Mouse (Mus musculus) gastrocnemius, adult 18-20 months (tissue): ENCODE data around the gene Tcaim. TPM values are rescaled to one million over a fixed set of nuclear protein-coding genes. Genes with fewer than 3 reads are reported as not detected.

Source experiments
- DNase-seq: peaks from one replicate; pipeline ENCODE4 v3.0.0; 2021; ENCODE audit warnings: low spot score
- long read RNA-seq, 2 experiments: library from polyadenylated mRNA; stranded (forward); transcript quantifications; one replicate each; pipeline ENCODE4 v2.0.0; 2021
- total RNA-seq, 2 experiments: library from RNA; stranded (reverse); gene quantifications; 2 replicates each; pipeline ENCODE4 v1.2.3; 2021

The Tcaim gene
- total RNA-seq: 10 to 100 TPM; 23.3 to 25.0 TPM
- long read RNA-seq, experiment 1, transcript Tcaim-201 (11 exons, 3,049 nt): major isoform, 14 of 19 reads
- long read RNA-seq, experiment 1, partial matches to known transcripts: 0 of 19 reads
- long read RNA-seq, experiment 1, other reads (novel, unspliced or antisense): 5 of 19 reads
- long read RNA-seq, experiment 2, transcript Tcaim-201 (11 exons, 3,049 nt): major isoform, 8 of 16 reads
- long read RNA-seq, experiment 2, partial matches to known transcripts: 1 of 16 reads
- long read RNA-seq, experiment 2, other reads (novel, unspliced or antisense): 6 of 16 reads

DNA sequence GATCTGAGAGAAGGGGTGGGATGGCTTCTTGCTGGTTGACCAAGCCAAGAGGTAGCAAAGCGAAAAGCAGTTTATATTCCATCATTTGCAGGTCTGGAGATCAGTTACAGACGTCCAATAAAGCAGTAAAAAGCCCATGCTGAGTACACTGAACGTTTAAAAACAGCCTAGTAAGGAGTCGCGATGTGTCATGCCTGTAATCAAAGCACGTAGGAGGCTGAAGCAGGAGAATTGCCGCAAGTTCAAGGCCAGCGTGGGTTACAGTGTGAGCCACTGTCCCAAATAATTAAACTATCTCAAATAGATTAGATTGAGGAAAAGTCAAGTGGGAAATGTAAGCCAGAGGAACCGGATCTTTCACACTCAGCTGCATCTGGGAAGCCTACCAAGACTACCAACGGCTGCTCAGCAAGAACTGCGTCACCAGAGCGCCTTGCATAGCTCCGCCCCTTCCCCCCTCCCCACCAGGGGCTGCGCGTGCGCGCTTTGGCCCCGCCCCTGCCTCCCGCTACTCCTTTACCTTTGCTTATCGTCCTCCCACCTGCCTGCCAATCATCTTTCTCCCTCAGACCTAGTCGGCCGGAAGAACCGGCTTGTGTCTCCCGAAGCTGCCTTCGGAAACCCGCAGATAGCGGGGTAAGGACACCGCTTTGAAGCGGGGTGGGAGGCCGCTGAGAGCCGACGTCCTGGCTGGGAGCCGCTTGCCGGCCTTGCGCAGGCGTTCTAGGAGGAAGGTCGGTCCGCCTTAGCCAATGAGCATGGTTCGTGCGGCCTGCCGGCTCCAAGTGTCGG is at the start of gene Tcaim:
Tcaim (plus strand) TSS at position 487 of the 792 bp plus-strand sequence.
- peak; percentile 93 for DNase-seq

- no peak for DNase-seq
Observed at GRCm38 (mm10) chr9:122757614-122758013, 47.7 kb upstream of the Tcaim start.

GRCm38 (mm10) chr9:122760111-122760510 is 45.2 kb upstream of the Tcaim start:
- DNase-seq: no peak

DNA sequence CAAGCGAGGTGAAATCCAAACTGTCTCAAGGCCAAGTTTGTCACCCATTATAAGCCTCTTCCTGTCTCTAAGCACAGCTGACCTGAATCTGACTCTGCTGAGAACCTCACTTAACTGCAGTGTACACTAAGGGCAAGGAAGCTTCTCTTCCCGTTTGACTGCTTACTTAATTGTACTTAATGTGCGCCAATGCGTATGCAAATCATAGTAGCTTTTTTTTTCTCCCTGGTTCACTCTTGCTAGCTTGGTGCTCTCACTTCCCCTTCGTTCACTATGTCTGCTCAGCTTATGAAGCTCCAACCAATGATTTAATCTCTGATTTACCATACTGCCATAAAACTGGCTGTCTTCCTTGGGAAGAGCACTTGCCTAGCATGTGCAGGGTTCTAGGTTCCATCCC is 20.1 kb upstream of the Tcaim start:
- no peak for DNase-seq

DNA sequence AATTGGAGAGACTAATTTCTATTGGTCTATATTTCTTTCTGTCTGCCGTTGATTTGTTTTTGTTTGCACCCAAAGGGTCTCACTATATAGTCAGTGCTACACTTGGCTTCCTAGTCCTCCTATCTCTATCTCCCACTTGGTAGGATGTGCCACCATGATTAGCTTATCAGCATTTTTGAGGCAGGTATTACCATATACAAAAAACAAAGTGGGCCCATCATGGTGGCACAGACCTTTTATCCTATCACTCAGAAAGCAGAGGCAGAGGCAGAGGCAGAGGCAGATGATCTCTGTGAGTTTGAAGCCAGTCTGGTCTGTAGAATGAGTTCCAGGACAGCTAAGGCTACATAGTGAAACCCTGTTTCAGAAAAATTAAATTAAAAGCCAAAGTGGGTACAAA is 18.8 kb upstream of the Tcaim start:
- DNase-seq: no peak

- no peak for DNase-seq
Observed at GRCm38 (mm10) chr9:122805845-122806341, 554 bp downstream of the Tcaim start.

- no peak for DNase-seq
Observed at GRCm38 (mm10) chr9:122807186-122807585, 1.8 kb downstream of the Tcaim start.

DNA sequence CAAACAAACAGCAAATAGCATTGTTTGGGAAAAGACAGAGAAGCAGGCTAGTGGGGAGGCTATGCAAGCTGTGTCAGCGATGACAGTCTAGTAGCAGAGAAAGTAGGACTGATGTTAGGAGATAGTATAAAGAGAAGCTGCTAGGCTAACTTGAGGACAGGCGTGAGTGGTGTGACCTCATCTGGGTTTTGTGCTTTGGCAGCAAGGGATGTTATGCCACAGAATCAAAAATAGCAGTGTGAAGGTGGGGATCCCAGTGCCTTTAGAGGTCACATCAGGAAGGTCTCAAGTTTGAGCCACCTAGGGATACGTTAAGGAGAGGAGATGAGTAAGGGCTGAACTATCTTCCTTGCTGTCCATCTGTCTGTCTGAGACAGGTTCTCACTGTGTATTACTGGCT is 4.9 kb downstream of the Tcaim start:
- DNase-seq: peak; percentile 52

- DNase-seq: no peak
Observed at GRCm38 (mm10) chr9:122812386-122812785, 7.0 kb downstream of the Tcaim start.

DNA sequence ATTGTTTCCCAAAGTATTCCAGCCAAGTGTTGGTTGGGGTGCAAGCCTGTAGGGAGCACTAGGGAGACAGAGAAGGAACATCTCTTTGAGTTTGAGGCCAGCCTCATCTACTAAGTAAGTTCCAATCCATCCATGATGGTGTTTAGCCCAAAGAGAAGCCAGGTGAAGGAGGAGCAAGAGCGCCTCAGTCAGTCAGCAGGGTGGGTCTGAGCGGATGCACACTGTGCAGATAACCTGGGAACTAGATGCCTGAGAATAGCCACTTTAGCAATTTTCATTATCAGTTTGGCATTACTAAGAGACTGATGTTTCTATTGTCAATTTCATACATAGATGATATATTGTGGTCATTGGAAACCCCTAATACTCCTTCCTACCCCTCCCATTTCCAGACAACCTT is 9.4 kb downstream of the Tcaim start:
- DNase-seq: no peak

DNA sequence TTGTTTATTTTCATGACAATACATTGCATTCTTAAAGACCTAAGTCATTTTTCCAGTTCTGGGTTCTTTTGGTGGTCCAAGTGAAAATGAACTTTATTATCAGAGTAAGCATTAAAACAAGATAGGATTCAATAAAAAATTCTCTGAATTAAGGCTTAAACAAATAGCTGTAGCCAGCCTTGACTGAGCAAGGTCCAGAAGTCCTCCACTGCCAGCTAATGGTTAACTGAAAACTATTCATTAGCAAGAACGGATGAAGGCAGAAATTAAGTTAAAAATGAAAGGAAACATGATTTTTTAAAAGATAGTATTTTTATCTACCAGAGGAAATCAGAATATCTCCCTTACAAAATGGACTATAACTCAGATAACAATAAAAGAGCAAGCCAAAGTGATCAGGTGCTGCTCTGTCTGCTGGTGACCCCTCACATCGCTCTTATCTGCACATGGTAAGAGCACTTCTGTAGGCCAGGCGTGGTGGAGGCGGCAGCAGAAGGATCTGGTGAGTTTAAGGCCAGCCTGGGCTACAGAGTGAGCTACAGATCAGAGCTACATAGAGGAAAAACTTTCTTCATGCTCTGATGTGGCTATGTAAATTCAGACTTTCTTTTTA is 10.0 kb downstream of the Tcaim start:
- no peak for DNase-seq

DNA sequence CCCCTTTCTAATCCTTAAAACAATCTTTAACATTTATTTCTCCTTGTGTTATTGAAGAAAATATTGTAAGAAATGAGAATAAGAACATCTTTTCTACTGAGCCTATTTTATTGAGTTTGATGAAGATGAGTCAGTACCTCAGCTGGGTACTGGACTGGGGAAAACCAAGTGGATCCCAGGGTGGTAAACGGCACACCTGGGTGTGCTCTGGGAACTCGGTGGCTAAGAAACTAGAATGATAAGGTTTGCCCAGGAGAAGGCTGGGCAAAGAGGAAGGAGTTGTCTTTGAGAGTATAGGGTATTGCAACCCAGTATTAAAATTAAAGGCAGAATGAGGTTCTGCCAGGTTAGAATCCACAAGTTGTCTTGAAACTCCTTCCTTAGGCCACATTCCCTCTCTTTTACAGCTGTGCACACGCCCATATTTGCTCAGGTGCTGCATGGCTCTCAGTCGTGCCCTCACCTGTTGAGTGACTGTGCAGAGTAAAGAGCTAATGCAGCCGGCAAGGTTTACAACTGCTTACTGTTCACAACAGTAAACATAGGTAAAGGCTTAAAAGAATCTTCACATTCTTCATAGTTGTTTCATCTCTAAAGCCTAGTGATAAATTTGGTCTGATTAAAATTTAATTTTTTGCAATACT is 18.2 kb downstream of the Tcaim start:
- no peak for DNase-seq

- DNase-seq: no peak
Observed at GRCm38 (mm10) chr9:122826743-122827142, 21.4 kb downstream of the Tcaim start.

DNA sequence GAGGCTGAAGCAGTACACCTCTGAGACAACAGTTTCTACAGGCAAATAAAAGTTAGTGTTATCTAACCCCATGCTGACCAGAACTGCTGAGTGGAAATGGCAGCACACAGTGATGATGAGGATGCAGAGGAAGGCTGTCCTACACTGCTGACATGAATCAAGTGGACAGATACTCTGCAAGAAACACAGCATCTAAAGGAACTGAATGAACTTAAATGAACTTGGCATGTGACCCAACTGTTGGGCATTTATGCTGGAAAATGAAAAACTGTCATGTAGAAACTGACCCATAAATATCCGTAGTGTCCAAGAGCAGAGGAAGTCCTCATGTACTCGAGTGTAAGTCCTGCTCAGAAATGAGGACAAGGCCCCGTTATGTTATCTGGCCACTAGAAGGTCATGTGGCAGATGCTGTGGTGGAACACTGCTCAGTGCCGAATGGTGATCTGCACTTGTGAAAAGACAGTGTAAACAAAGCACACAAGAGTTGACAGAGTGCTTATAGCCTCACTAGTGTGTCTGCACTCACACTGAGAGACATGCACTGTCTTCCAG is 24.6 kb downstream of the Tcaim start:
- DNase-seq: no peak

DNA sequence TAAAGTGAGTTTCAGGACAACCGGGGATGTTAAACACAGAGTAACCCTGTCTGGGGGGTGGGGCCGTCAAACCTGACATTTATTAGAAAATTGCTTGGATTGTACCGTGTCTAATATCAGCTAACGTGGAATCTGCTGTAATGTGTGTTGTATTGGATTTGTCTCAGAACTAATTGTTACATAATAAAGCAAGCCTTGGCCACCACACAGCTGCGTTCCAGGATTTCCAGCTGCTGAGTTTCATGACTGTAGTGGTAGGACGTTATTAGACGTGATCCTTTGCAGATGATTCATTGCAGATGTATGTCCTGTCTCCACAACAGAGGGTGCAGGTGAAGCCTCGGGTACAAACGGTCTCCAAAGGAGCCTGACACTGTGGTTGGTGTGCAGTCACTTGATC is 30.8 kb downstream of the Tcaim start:
- no peak for DNase-seq

DNA sequence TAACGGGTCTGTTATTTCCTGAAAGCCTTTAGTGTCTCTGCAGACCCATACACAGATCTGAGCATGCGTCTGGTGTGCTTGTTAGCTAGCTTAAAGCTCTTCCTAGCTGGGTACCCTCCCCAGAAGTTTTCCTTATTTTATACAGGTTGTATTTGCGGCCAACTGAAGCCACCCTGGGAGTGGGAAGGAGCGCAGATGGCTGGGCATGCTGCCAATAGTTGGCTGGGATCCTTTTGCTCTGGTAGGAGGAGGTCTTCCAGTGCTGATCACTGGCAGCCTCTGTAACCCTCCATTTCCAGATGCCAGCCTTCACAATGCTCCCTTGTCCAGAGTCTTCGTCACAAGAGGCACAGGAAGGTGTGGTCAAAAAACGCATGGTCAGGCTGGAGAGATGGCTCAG is 31.5 kb downstream of the Tcaim start:
- no peak for DNase-seq

DNA sequence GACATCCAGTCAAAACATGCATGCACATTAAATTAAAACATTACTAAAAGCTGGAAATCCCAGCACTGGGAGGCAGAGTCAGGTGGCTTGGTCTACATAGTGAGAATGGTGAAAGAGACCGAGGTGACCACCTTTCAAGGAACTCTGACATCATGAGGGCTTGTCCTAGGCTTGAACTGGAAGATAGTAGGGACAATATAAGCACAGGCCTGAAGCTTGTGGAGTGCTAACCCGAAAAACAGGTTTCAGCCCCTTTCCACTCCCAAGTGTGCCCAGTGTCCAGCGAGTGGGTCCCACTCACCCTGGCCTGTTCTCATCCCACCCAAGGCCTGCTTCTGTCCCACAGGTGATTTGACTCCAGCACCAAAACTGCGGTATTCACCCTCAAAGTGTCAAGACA is 31.9 kb downstream of the Tcaim start:
- no peak for DNase-seq

GRCm38 (mm10) chr9:122837680-122838079 is 32.3 kb downstream of the Tcaim start:
- DNase-seq: no peak

- no peak for DNase-seq
Observed at GRCm38 (mm10) chr9:122843760-122844159, 38.4 kb downstream of the Tcaim start, which contains the start of gene Gm35549. Gene Gm35549 (minus strand): TSS chr9:122844035.

DNA sequence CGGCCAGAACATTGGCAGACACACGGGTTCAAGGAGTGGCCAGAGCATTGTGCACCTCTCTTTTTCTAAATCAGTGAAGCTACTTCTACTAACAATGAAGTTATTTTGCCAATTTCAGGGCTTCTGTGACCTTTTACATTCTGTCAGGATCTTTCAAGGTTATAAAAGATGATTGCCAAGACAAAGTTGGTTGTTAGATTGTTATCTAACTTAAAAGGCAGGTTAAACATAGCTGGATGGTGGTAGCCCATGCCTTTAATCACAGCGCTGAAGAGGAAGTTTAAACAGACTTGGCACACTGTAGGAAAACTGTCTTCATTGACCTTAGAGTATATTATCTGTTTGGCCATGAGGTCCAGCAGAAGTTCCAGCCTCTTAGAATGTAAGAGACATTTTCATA is 40.3 kb downstream of the Tcaim start:
- DNase-seq: no peak

GRCm38 (mm10) chr9:122846156-122846555 is 40.8 kb downstream of the Tcaim start:
- no peak for DNase-seq
